Mouse (Mus musculus) brain, embryonic 14.5 days (tissue): ENCODE results near the gene Mylk2.

Experiments used
- CTCF ChIP-seq: fragments of 200-500 bp; IDR thresholded peaks from 2 replicates; pipeline ENCODE4 v1.5.1; 2012; ENCODE audit warnings: inconsistent platforms, mild to moderate bottlenecking, moderate library complexity, borderline replicate concordance; ENCODE audit not compliant: insufficient read depth, insufficient read length; ENCODE audit errors: extremely low read depth
- POLR2A ChIP-seq: fragments of 200-500 bp; IDR thresholded peaks from 2 replicates; pipeline ENCODE4 v1.6.1; 2012; ENCODE audit warnings: mild to moderate bottlenecking, inconsistent platforms, borderline replicate concordance; ENCODE audit not compliant: poor library complexity, insufficient read depth, insufficient read length, severe bottlenecking; ENCODE audit errors: extremely low read depth

DNA sequence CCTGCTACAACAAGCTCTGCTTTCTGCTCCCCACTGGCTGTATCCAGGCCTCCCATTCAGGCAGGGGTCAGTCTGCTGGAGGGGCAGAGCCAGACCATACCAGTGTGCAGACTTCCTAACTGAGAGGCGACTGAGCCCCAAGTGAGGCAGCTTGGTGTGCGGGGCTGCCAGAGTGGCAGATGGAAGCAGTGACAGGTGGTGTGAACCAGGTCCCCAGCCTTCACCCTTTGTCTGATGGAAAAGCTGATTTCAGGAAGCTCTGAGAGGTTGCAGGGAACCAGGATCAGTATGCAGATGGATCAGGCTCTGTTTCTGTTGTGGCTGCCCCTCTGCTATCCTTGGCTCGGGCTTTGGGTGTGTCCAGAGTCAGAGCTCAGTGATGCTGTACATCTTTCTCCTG, 12.5 kb downstream of the Mylk2 start:
- TF ChIP-seq POLR2A (no peak), CTCF (no peak)
